Mouse (Mus musculus) lung, adult 2 months (tissue): ENCODE measurements around the gene Trim41.

Experiments used
- CTCF ChIP-seq: fragments of 200-500 bp; IDR thresholded peaks from 2 replicates; pipeline ENCODE4 v1.5.1; 2011; ENCODE audit warnings: mild to moderate bottlenecking, low read length, control low read depth; ENCODE audit not compliant: insufficient read depth
- POLR2A ChIP-seq: fragments of 200-500 bp; IDR thresholded peaks from 2 replicates; pipeline ENCODE4 v1.6.1; 2011; ENCODE audit warnings: low read depth, mild to moderate bottlenecking, control low read depth, low read length, borderline replicate concordance; ENCODE audit errors: extremely low read depth

GRCm38 (mm10) chr11:48831273-48831672 lies 14.1 kb upstream of the Trim41 start:
- no peak for TF ChIP-seq CTCF
- TF ChIP-seq POLR2A = no peak
